In the genomic region with DNA sequence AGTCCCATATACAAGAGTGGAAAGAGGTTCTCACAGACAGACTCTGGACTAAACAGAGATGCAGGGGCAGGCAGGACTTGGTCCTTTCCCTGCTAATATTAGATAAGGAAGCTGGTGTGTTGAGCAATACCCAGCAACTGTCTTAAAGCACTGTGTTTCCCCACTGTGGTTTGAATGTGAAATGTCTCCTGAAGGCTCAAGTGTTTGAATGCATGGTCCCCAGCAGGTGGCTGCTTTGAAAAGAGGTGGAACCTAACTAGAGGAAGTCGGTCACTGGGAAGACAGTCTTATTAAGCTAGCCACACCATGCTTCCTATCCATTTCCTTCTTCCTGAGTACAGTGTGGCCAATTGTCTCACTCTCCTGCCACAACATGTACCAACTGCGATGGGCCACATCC, we compare ENCODE assay signal across 1 mouse cellular context.
TF ChIP-seq lines count a peak whose summit lies in the region.

No protein-coding gene starts in this region.

TF ChIP-seq in MEL, 35 proteins besides CTCF, POLR2A, EP300 and RAD21 (continued from another document):
- no peak for TF ChIP-seq POLR2AphosphoS5 (IDR thresholded peaks at IDR 0.05; ENCODE audit: borderline replicate concordance, low read depth, low read length)
- no peak for TF ChIP-seq MYB (IDR thresholded peaks at IDR 0.05; ENCODE audit: low read depth, low read length)
- no peak for TF ChIP-seq HCFC1 (IDR thresholded peaks at IDR 0.05; ENCODE audit: low read depth, low read length)
- TF ChIP-seq MAX (IDR thresholded peaks at IDR 0.05; ENCODE audit: low read length): no peak
- TF ChIP-seq BHLHE40 (IDR thresholded peaks at IDR 0.05; ENCODE audit: borderline replicate concordance, low read depth, low read length): no peak
- TF ChIP-seq TBP (IDR thresholded peaks at IDR 0.05; ENCODE audit: low read depth, low read length): no peak
- no peak for TF ChIP-seq ZMIZ1 (IDR thresholded peaks at IDR 0.05; ENCODE audit: low read depth, low read length)
- no peak for TF ChIP-seq ELF1 (IDR thresholded peaks at IDR 0.05; ENCODE audit: low read depth, low read length)
- TF ChIP-seq CHD1 (IDR thresholded peaks at IDR 0.05; ENCODE audit: low read depth, low read length): no peak
- TF ChIP-seq MEF2A (IDR thresholded peaks at IDR 0.05; ENCODE audit: extremely low read depth, insufficient replicate concordance, low read depth, low read length, poor library complexity, severe bottlenecking): no peak
- no peak for TF ChIP-seq MXI1 (IDR thresholded peaks at IDR 0.05; ENCODE audit: low read depth, low read length)
